Mouse (Mus musculus): ENCODE data around the gene Madd.

DNA sequence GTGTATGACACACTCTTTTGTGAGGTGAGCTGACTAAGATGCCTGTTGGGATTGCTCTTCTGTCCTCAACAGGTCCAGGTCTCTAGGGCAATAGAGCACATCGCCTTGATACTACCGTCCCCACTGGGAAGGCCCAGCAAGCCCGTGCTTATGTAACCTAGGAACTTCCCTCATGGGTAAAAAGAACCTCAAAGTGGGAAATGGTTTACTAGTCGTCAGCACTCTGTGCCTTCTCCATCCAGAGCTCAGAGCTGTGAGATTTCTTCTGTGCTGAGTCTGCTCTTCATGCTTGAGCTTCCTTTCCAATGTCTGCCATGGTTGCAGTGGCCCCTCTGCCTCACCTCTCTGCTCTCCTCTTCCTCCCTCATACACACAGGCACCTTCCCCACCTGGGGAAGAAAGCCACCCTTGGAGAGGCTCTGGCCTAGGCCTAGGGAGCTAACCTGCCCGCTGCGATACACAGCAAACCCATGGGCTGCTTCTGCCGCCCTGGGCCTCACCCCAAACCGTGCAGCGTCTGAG, 22.7 kb upstream of the Madd start:
- TF ChIP-seq POLR2A (IDR thresholded peaks at IDR 0.05; ENCODE audit: borderline replicate concordance, control insufficient read depth, low read depth, low read length) (no peak), CTCF (IDR thresholded peaks at IDR 0.05; ENCODE audit: control insufficient read depth, insufficient read depth, low read length) (no peak)

All from bone marrow, adult 2 months (tissue).